Mouse (Mus musculus): Measurements from ENCODE around the gene Map3k5.

- TF ChIP-seq GATA1 (IDR thresholded peaks at IDR 0.05; ENCODE audit: borderline replicate concordance, low read length) (no peak), FLI1 (IDR thresholded peaks at IDR 0.05; ENCODE audit: low read length) (no peak)
Measured at GRCm38 (mm10) chr10:19940626-19941025, 6.4 kb downstream of the Map3k5 start.
